Mouse (Mus musculus): Measurements from ENCODE around the gene Ipcef1. TPM values are rescaled to one million over a fixed set of nuclear protein-coding genes. Genes with fewer than 3 reads are reported as not detected.

Ipcef1 gene
- polyA plus RNA-seq, 1 experiment: 2.7 TPM

DNA sequence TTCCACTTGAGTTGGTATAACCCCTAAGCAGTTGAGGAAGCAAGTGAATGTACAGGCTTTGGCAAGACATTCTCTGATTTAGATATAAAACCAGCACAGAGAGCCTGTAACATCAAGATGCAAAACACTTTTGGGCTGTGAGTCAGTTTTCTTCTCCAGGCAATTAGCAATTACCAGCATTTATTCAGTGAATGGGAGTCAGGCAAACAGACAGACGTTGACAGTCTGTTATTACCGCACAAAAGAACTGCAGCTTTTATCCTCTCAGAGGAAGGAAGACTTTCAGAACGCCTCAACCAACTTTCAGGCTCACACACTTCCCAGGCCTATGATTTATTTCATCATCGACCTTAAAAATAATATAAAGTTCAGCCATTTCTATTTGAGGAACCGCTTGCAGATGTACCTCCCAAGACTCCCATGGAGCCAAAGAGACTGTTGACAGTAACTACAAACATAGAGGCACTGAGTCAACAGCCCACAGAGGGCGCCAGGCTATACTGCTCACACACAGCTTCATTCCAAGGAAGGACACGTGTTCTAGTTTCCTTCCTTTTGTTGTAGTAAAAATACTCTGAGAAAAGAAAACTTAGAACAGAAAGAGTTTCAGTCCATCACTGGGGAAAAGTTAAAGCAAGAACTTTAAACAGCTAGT lies 180.7 kb downstream of the Ipcef1 start:
- 69% methylated on average over 7 of the region's 7 CpGs for WGBS
- DNase-seq: no peak
- Histone ChIP-seq H3K36me3 (ENCODE audit: control insufficient read depth, insufficient read depth, low read length) (no peaks in the 10 kb centered on the region), H3K27ac (ENCODE audit: insufficient read depth, low read depth, low read length) (no peak overlapping the region), H3K4me1 (ENCODE audit: control insufficient read depth, insufficient read depth, low read length) (no peaks in the 10 kb centered on the region), H3K4me3 (ENCODE audit: insufficient read depth, low read depth, low read length) (no peak overlapping the region), H3K27me3 (replicated peaks; ENCODE audit: control insufficient read depth, insufficient read depth, low read length) (no peaks in the 10 kb centered on the region)
- no peak for TF ChIP-seq POLR2A (IDR thresholded peaks at IDR 0.05; ENCODE audit: low read depth, low read length)

GRCm38 (mm10) chr10:6855812-6856211 lies 196.5 kb downstream of the Ipcef1 start:
- H3K4me1 ChIP-seq (ENCODE audit: control insufficient read depth, insufficient read depth, low read length): no peaks in the 10 kb centered on the region
- no peak overlapping the region for H3K27ac ChIP-seq (ENCODE audit: insufficient read depth, low read depth, low read length)
- no peak overlapping the region for H3K4me3 ChIP-seq (ENCODE audit: insufficient read depth, low read depth, low read length)
- no peaks in the 10 kb centered on the region for H3K36me3 ChIP-seq (ENCODE audit: control insufficient read depth, insufficient read depth, low read length)
- DNase-seq: no peak
- WGBS: 80% methylated on average over 3 of the region's 3 CpGs
- no peaks in the 10 kb centered on the region for H3K27me3 ChIP-seq (replicated peaks; ENCODE audit: control insufficient read depth, insufficient read depth, low read length)
- TF ChIP-seq POLR2A (IDR thresholded peaks at IDR 0.05; ENCODE audit: low read depth, low read length) (no peak), CTCF (conservative IDR thresholded peaks at IDR 0.05; ENCODE audit: insufficient read depth, insufficient read length, low read depth, low read length) (no peak)

GRCm38 (mm10) chr10:6848834-6849233 lies 203.4 kb downstream of the Ipcef1 start:
- no peak overlapping the region for H3K4me3 ChIP-seq (ENCODE audit: insufficient read depth, low read depth, low read length)
- no peaks in the 10 kb centered on the region for H3K4me1 ChIP-seq (ENCODE audit: control insufficient read depth, insufficient read depth, low read length)
- TF ChIP-seq POLR2A (IDR thresholded peaks at IDR 0.05; ENCODE audit: low read depth, low read length) (no peak), CTCF (conservative IDR thresholded peaks at IDR 0.05; ENCODE audit: insufficient read depth, insufficient read length, low read depth, low read length) (no peak)
- no peaks in the 10 kb centered on the region for H3K36me3 ChIP-seq (ENCODE audit: control insufficient read depth, insufficient read depth, low read length)
- WGBS: 43% methylated on average over 2 of the region's 2 CpGs
- no peaks in the 10 kb centered on the region for H3K27me3 ChIP-seq (replicated peaks; ENCODE audit: control insufficient read depth, insufficient read depth, low read length)
- H3K27ac ChIP-seq (ENCODE audit: insufficient read depth, low read depth, low read length): no peak overlapping the region
- DNase-seq: no peak

- no peak for DNase-seq
- Histone ChIP-seq H3K4me3 (ENCODE audit: insufficient read depth, low read depth, low read length) (no peak overlapping the region), H3K27ac (ENCODE audit: insufficient read depth, low read depth, low read length) (no peak overlapping the region), H3K27me3 (replicated peaks; ENCODE audit: control insufficient read depth, insufficient read depth, low read length) (no peaks in the 10 kb centered on the region), H3K36me3 (ENCODE audit: control insufficient read depth, insufficient read depth, low read length) (no peaks in the 10 kb centered on the region), H3K4me1 (ENCODE audit: control insufficient read depth, insufficient read depth, low read length) (no peaks in the 10 kb centered on the region)
- 39% methylated on average over 7 of the region's 7 CpGs for WGBS
- no peak for TF ChIP-seq POLR2A (IDR thresholded peaks at IDR 0.05; ENCODE audit: low read depth, low read length)
- no peak for TF ChIP-seq CTCF (conservative IDR thresholded peaks at IDR 0.05; ENCODE audit: insufficient read depth, insufficient read length, low read depth, low read length)
These were observed 204.0 kb downstream of the Ipcef1 start for GRCm38 (mm10) chr10:6848162-6848754.

- Histone ChIP-seq H3K4me1 (ENCODE audit: control insufficient read depth, insufficient read depth, low read length) (no peaks in the 10 kb centered on the region), H3K27me3 (replicated peaks; ENCODE audit: control insufficient read depth, insufficient read depth, low read length) (no peaks in the 10 kb centered on the region), H3K27ac (ENCODE audit: insufficient read depth, low read depth, low read length) (no peak overlapping the region), H3K36me3 (ENCODE audit: control insufficient read depth, insufficient read depth, low read length) (no peaks in the 10 kb centered on the region), H3K4me3 (ENCODE audit: insufficient read depth, low read depth, low read length) (no peak overlapping the region)
- WGBS: 87% methylated on average over 1 of the region's 1 CpGs
- no peak for DNase-seq
- TF ChIP-seq CTCF (conservative IDR thresholded peaks at IDR 0.05; ENCODE audit: insufficient read depth, insufficient read length, low read depth, low read length) (no peak), POLR2A (IDR thresholded peaks at IDR 0.05; ENCODE audit: low read depth, low read length) (no peak)
These were observed 206.0 kb downstream of the Ipcef1 start for GRCm38 (mm10) chr10:6846283-6846682.

DNA sequence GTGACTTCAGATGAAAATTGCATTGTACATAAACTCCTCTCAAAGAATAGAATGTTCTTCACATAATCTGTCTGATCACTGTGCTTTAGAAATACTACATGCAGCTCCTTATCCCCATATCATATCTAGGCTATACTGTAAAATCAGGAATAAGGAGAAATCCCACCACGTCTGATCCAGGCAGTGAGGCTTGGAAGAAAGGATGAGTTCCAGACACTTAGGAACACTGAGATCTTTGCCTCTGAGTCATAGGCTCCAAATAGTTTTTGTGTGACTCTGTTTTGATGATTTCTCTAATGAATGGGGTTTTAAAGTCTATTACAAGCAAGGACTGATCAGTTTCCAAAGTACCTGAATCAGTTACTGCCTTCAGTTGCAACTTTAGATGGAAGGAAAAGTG lies 210.1 kb downstream of the Ipcef1 start:
- H3K27ac ChIP-seq (ENCODE audit: insufficient read depth, low read depth, low read length): no peak overlapping the region
- TF ChIP-seq CTCF (conservative IDR thresholded peaks at IDR 0.05; ENCODE audit: insufficient read depth, insufficient read length, low read depth, low read length) (no peak), POLR2A (IDR thresholded peaks at IDR 0.05; ENCODE audit: low read depth, low read length) (no peak)
- H3K36me3 ChIP-seq (ENCODE audit: control insufficient read depth, insufficient read depth, low read length): no peaks in the 10 kb centered on the region
- WGBS: 80% methylated on average over 1 of the region's 1 CpGs
- no peak overlapping the region for H3K4me3 ChIP-seq (ENCODE audit: insufficient read depth, low read depth, low read length)
- H3K27me3 ChIP-seq (replicated peaks; ENCODE audit: control insufficient read depth, insufficient read depth, low read length): no peaks in the 10 kb centered on the region
- DNase-seq: no peak
- no peaks in the 10 kb centered on the region for H3K4me1 ChIP-seq (ENCODE audit: control insufficient read depth, insufficient read depth, low read length)

Other genes with a start within 250 kb of the Ipcef1 start
- gene Cnksr3, start 159.8 kb upstream of the Ipcef1 start, polyA plus RNA-seq (2012; rRNA removed): 10.5 and 11.8 TPM in 2 replicates